Mouse (Mus musculus): ENCODE data around the gene Gm17490. TPM values are rescaled to one million over a fixed set of nuclear protein-coding genes. Genes with fewer than 3 reads are reported as not detected.
A peak's percentile ranks its signal among the peaks of the same experiment; 100 is the strongest.

Gm17490 gene
- polyA plus RNA-seq (2015; fragmentation: Nextera tagmentation; extraction: Ambion mirVana), result not detected in 2 replicates

DNA sequence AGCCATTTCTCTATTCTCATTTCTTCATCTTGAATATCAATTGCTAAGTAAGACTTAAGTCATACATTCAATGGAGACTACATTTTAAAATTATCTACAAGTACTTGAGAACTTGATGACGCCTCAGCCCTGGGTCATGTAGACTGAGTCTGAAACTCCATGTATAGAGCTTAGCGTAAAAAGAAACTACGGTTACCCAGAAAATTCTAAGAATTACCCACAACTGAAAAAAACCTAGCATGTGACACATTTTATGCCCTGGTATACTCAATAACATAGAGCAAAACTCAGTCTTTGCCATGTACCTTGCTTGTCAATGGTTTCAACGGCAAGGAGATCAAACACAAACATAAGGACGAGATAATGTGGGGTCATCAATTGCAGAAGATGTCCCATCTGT is at the start of gene Gm17490:
Gene Gm17490 (minus strand): TSS at position 375 of the 400 bp plus-strand sequence.
- TF ChIP-seq EP300 (optimal IDR thresholded peaks at IDR 0.05) (no peak), CTCF (IDR thresholded peaks at IDR 0.05; ENCODE audit: low read depth) (no peak)
- no peaks in the 10 kb centered on the region for H3K9me3 ChIP-seq (ENCODE audit: control insufficient read depth, low read length)
- DNase-seq (ENCODE audit: low spot score) (no peak), ATAC-seq (ENCODE audit: low FRiP score, low TSS enrichment) (no peak)
- H3K4me2 ChIP-seq (replicated peaks; ENCODE audit: low read depth), result no peak within 1 kb of the TSS
- WGBS, result 91% methylated on average over 5 of the region's 5 CpGs
- no peak within 1 kb of the TSS for H3K27ac ChIP-seq (replicated peaks)
- no peak within 1 kb of the TSS for H3K4me3 ChIP-seq (ENCODE audit: low read depth, low read length)
- no peaks in the 10 kb centered on the region for H3K4me1 ChIP-seq (replicated peaks; ENCODE audit: control insufficient read depth, insufficient read depth)
- H3K9ac ChIP-seq (ENCODE audit: low read length), result no peak within 1 kb of the TSS
- no peaks in the 10 kb centered on the region for H3K36me3 ChIP-seq (ENCODE audit: control insufficient read depth, insufficient read depth, low read length)
- H3K27me3 ChIP-seq (ENCODE audit: control insufficient read depth, insufficient read depth, low read length), result no peaks in the 10 kb centered on the region

DNA sequence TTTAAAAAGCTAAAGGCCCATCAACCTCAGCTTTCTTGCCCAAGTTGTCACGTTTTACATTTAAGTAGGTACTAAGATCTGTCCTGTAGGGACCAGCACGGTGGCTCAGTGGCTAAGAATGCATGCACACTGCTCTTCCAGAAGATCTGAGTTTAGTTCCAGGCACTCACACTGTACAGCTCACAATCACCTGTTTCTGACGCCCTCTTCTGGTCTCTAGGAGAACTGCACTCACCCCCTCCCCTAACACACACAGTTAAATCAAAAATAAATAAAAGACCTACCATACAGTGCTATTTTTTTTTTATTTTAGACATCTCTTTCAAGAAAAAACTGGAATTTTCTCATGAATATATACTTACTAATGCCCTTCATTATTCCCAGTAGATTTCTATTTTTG is 46.1 kb upstream of the Gm17490 start:
- DNase-seq (ENCODE audit: low spot score) (no peak), ATAC-seq (ENCODE audit: low FRiP score, low TSS enrichment) (no peak)
- WGBS, result 27% methylated on average over 3 of the region's 3 CpGs
- no peak for TF ChIP-seq EP300 (optimal IDR thresholded peaks at IDR 0.05)
- TF ChIP-seq CTCF (IDR thresholded peaks at IDR 0.05; ENCODE audit: low read depth), result peak; percentile 48
- no peak overlapping the region for H3K4me3 ChIP-seq (ENCODE audit: low read depth, low read length)
- H3K36me3 ChIP-seq (ENCODE audit: control insufficient read depth, insufficient read depth, low read length), result no peaks in the 10 kb centered on the region
- H3K9me3 ChIP-seq (ENCODE audit: control insufficient read depth, low read length), result no peaks in the 10 kb centered on the region
- H3K9ac ChIP-seq (ENCODE audit: low read length), result no peak overlapping the region
- H3K4me1 ChIP-seq (replicated peaks; ENCODE audit: control insufficient read depth, insufficient read depth), result no peaks in the 10 kb centered on the region
- no peak overlapping the region for H3K4me2 ChIP-seq (replicated peaks; ENCODE audit: low read depth)
- no peaks in the 10 kb centered on the region for H3K27me3 ChIP-seq (ENCODE audit: control insufficient read depth, insufficient read depth, low read length)
- no peak overlapping the region for H3K27ac ChIP-seq (replicated peaks)

DNA sequence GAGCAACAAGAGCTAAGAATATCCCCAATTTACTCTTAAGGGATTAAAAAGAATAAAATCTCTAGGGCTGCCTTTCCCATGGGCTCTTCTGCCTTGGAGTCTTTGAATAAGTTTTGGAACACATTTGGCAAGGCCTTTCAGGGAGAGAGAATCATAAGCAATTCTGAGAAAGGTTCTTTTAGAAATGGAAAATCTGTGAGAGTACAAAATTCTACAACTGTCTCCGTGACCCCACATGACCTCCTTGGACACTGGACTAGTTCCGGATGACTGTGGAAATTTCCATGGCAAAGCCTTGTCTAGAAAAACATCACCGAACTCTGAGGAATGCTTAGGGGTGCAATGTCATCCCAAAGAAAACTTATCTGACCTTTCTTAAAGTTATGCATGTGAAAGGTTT is 39.3 kb upstream of the Gm17490 start:
- Histone ChIP-seq H3K9ac (ENCODE audit: low read length) (no peak overlapping the region), H3K36me3 (ENCODE audit: control insufficient read depth, insufficient read depth, low read length) (no peaks in the 10 kb centered on the region), H3K27me3 (ENCODE audit: control insufficient read depth, insufficient read depth, low read length) (no peaks in the 10 kb centered on the region), H3K4me2 (replicated peaks; ENCODE audit: low read depth) (no peak overlapping the region), H3K27ac (replicated peaks) (no peak overlapping the region), H3K4me3 (ENCODE audit: low read depth, low read length) (no peak overlapping the region), H3K9me3 (ENCODE audit: control insufficient read depth, low read length) (no peaks in the 10 kb centered on the region), H3K4me1 (replicated peaks; ENCODE audit: control insufficient read depth, insufficient read depth) (no peaks in the 10 kb centered on the region)
- DNase-seq (ENCODE audit: low spot score) (no peak), ATAC-seq (ENCODE audit: low FRiP score, low TSS enrichment) (no peak)
- 90% methylated on average over 3 of the region's 3 CpGs for WGBS
- TF ChIP-seq CTCF (IDR thresholded peaks at IDR 0.05; ENCODE audit: low read depth), result no peak
- TF ChIP-seq EP300 (optimal IDR thresholded peaks at IDR 0.05), result no peak

DNA sequence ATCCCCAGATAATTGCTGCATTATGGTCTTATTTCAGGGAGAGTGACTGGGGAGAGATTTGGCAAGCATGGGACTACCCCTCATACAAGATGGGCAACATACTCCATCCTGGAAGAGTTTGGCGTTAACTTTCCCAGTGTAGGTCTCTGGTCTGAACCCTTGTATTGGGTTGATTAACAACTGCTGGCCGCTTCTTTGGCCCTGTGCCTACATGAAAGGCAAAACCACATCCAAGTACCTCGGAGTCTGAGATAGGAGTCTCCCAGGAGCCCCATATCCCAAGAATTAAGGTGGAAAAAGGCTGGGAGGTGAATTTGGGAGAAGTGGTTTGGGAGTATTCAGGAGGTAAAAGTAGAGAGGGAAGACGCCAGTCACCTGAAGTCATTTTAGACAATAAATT is 38.7 kb upstream of the Gm17490 start:
- DNase-seq (ENCODE audit: low spot score), result no peak
- no peaks in the 10 kb centered on the region for H3K36me3 ChIP-seq (ENCODE audit: control insufficient read depth, insufficient read depth, low read length)
- no peak overlapping the region for H3K9ac ChIP-seq (ENCODE audit: low read length)
- no peak overlapping the region for H3K4me2 ChIP-seq (replicated peaks; ENCODE audit: low read depth)
- no peak overlapping the region for H3K27ac ChIP-seq (replicated peaks)
- H3K4me1 ChIP-seq (replicated peaks; ENCODE audit: control insufficient read depth, insufficient read depth), result no peaks in the 10 kb centered on the region
- no peak overlapping the region for H3K4me3 ChIP-seq (ENCODE audit: low read depth, low read length)
- WGBS, result 78% methylated on average over 4 of the region's 4 CpGs
- no peaks in the 10 kb centered on the region for H3K27me3 ChIP-seq (ENCODE audit: control insufficient read depth, insufficient read depth, low read length)
- TF ChIP-seq EP300 (optimal IDR thresholded peaks at IDR 0.05), result no peak
- TF ChIP-seq CTCF (IDR thresholded peaks at IDR 0.05; ENCODE audit: low read depth), result no peak
- no peak for ATAC-seq (ENCODE audit: low FRiP score, low TSS enrichment)
- no peaks in the 10 kb centered on the region for H3K9me3 ChIP-seq (ENCODE audit: control insufficient read depth, low read length)

DNA sequence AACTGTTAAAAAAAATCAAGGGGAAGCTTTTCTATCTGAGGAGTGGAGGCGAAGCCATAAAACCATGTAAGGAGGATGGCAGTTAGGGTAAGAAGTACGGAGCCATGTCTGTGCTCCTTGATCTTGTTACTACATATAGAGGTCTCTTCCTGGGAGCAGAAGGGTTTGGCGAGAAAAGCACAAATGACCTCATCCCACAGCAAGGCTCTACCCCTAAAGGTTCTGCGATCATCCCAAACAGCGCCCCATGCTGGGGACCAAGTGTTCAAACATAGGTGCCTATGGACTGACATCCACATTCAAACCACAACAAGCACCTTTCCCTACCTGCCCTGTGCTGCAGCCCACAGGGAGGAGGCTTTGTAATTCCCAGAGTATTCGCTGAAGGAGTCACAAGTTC is 38.3 kb upstream of the Gm17490 start:
- Histone ChIP-seq H3K9me3 (ENCODE audit: control insufficient read depth, low read length) (no peaks in the 10 kb centered on the region), H3K27me3 (ENCODE audit: control insufficient read depth, insufficient read depth, low read length) (no peaks in the 10 kb centered on the region), H3K27ac (replicated peaks) (no peak overlapping the region), H3K4me3 (ENCODE audit: low read depth, low read length) (0 out of 2 replicates have a peak overlapping the region, but pooled peaks have one; percentile 4), H3K36me3 (ENCODE audit: control insufficient read depth, insufficient read depth, low read length) (no peaks in the 10 kb centered on the region), H3K4me2 (replicated peaks; ENCODE audit: low read depth) (peak overlapping the region; percentile 42; the same call in 1 of the 2 replicates), H3K4me1 (replicated peaks; ENCODE audit: control insufficient read depth, insufficient read depth) (no peaks in the 10 kb centered on the region), H3K9ac (ENCODE audit: low read length) (no peak overlapping the region)
- ATAC-seq (ENCODE audit: low FRiP score, low TSS enrichment) (peak; percentile 60; the same call in 1 of the 2 replicates), DNase-seq (ENCODE audit: low spot score) (peak; percentile 16)
- TF ChIP-seq CTCF (IDR thresholded peaks at IDR 0.05; ENCODE audit: low read depth) (peak; percentile 20; the same call in 1 of the 2 replicates), EP300 (optimal IDR thresholded peaks at IDR 0.05) (no peak)
- WGBS, result 40% methylated on average over 6 of the region's 6 CpGs

DNA sequence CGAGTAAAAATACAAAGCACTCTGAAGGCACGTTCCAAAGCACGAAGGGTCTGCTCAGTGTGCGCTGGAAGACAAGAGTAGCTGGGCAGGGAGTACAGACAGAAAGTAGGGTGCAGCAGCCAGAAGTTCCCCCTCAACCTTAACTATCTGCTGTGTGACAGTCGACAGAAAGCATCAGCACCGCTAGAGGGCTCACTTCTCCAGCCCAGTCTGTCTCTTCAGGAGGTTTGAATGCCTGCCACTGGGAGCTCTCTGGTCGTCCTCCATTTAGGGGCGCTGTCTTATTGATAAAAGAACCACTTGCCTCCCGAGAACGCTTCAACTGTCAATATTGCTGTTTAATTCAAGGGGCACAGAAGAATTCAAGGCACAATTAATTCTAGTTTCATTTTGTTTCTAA is 37.9 kb upstream of the Gm17490 start:
- ATAC-seq (ENCODE audit: low FRiP score, low TSS enrichment), result peak; percentile 72; the same call in 1 of the 2 replicates
- Histone ChIP-seq H3K27ac (replicated peaks) (no peak overlapping the region), H3K4me3 (ENCODE audit: low read depth, low read length) (0 out of 2 replicates have a peak overlapping the region, but pooled peaks have one; percentile 4), H3K27me3 (ENCODE audit: control insufficient read depth, insufficient read depth, low read length) (no peaks in the 10 kb centered on the region), H3K36me3 (ENCODE audit: control insufficient read depth, insufficient read depth, low read length) (no peaks in the 10 kb centered on the region), H3K4me2 (replicated peaks; ENCODE audit: low read depth) (peak overlapping the region; percentile 42; the same call in 1 of the 2 replicates), H3K9ac (ENCODE audit: low read length) (no peak overlapping the region), H3K4me1 (replicated peaks; ENCODE audit: control insufficient read depth, insufficient read depth) (no peaks in the 10 kb centered on the region), H3K9me3 (ENCODE audit: control insufficient read depth, low read length) (no peaks in the 10 kb centered on the region)
- peak; percentile 74 for DNase-seq (ENCODE audit: low spot score)
- 5% methylated on average over 10 of the region's 10 CpGs for WGBS
- TF ChIP-seq EP300 (optimal IDR thresholded peaks at IDR 0.05) (no peak), CTCF (IDR thresholded peaks at IDR 0.05; ENCODE audit: low read depth) (peak; percentile 92)

Measured in stomach, postnatal 0 days (tissue).